Mouse (Mus musculus) cortical plate, adult 2 months (tissue): Measurements from ENCODE around the gene Nkpd1. TPM values are rescaled to one million over a fixed set of nuclear protein-coding genes. Genes with fewer than 3 reads are reported as not detected.
"Not testable (repeated sequence)": the region's sequence is repeated elsewhere in the genome, so short reads cannot be mapped to it uniquely, and the experiment has no call there.

Experiments used
- H3K27ac ChIP-seq: fragments of 200-500 bp; 2 replicates; pipeline ENCODE4 v1.5.1; 2012; ENCODE audit warnings: low read length, control low read depth, inconsistent platforms; ENCODE audit not compliant: insufficient read depth
- H3K4me1 ChIP-seq: fragments of 200-500 bp; 2 replicates; pipeline ENCODE4 v1.6.1; 2011; ENCODE audit warnings: low read length; ENCODE audit not compliant: control insufficient read depth, insufficient read depth
- H3K4me3 ChIP-seq: fragments of 200-500 bp; 2 replicates; pipeline ENCODE4 v1.5.1; 2011; ENCODE audit warnings: mild to moderate bottlenecking, low read length, control low read depth; ENCODE audit not compliant: insufficient read depth
- CTCF ChIP-seq: fragments of 200-500 bp; IDR thresholded peaks from 2 replicates; pipeline ENCODE4 v1.5.1; 2011; ENCODE audit warnings: mild to moderate bottlenecking, control low read depth, low read length; ENCODE audit not compliant: insufficient read depth; ENCODE audit errors: extremely low read depth
- POLR2A ChIP-seq: fragments of 200-500 bp; IDR thresholded peaks from 2 replicates; pipeline ENCODE4 v1.6.1; 2011; ENCODE audit warnings: mild to moderate bottlenecking, low read length, control low read depth; ENCODE audit not compliant: insufficient read depth; ENCODE audit errors: extremely low read depth
- polyA plus RNA-seq: library from polyadenylated mRNA; depleted of rRNA; stranded (reverse); fragments of >200 nt; gene quantifications from 2 replicates; pipeline ENCODE4 v1.2.3, GENCODE M21; 2012

Gene Nkpd1
- polyA plus RNA-seq, 1 experiment: 1.1 TPM

- TF ChIP-seq POLR2A: no peak
- TF ChIP-seq CTCF: peak; percentile 90
- no peak overlapping the region for H3K4me3 ChIP-seq
- no peak overlapping the region for H3K27ac ChIP-seq
- H3K4me1 ChIP-seq: no peaks in the 10 kb centered on the region
These were observed 14.1 kb upstream of the Nkpd1 start for GRCm38 (mm10) chr7:19503481-19504068.

DNA sequence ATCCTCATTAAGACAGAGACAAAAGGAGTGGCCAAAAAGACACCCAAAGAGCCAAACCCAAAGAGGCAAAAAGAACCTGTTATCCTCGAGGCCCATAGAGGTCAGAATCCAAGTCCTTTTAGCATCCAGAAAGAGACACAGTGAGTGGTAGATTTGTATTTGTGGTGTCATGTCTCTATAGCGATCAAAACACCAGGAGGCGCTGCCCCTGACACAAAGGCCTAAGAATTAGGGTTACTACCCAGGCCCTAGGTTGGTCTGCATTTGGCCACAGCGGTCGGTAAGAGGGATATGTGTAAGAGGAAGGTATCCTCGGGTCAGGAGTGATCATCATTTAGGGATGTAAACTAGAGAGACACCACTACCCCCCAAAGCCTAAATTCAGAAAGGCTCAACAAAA, 11.3 kb upstream of the Nkpd1 start:
- Histone ChIP-seq H3K4me3 (0 out of 2 replicates have a peak overlapping the region, but pooled peaks have one; percentile 59), H3K4me1 (peaks cover 2% of the 10 kb centered on the region; the same call in 1 of the 2 replicates), H3K27ac (no peak overlapping the region)
- TF ChIP-seq POLR2A: no peak
- no peak for TF ChIP-seq CTCF

DNA sequence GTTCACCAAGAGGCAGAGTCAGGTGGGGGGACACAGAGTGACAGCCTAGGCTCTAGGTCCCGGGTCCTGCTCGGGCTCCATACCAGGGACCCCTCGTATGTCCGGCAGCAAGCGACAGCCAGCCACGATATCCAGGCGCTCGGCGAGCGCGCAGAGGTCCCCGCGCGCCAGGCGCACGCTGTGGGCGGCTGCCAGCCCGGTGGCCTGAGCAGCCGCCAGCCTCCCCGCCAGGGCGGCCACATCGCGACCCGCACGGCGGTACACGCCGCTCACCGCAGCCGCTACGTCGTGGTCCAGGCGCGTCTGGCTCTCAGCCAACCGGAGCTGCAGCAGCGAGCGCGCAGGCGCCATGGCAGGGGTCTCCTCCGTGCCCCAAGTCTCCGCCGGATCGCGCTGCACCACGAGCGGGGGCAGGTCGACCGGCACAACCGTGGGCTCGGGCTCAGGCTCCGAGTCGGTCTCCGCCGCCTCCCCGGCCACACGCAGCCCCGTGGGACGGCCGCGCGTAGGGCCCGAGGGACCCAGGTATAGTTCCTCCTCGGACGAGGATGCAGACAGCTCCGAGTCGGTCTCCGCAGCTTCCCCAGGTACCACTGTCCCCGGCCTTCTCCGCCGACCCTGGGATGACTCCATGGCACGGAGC, 10.5 kb upstream of the Nkpd1 start:
- no peak overlapping the region for H3K27ac ChIP-seq
- peak overlapping the region; percentile 59 for H3K4me3 ChIP-seq
- no peak for TF ChIP-seq POLR2A
- TF ChIP-seq CTCF: no peak
- H3K4me1 ChIP-seq: peaks cover 2% of the 10 kb centered on the region; the same call in 1 of the 2 replicates

- Histone ChIP-seq H3K4me3 (peak overlapping the region; percentile 59), H3K27ac (no peak overlapping the region)
These were observed 10.0 kb upstream of the Nkpd1 start for GRCm38 (mm10) chr7:19507612-19507981.

DNA sequence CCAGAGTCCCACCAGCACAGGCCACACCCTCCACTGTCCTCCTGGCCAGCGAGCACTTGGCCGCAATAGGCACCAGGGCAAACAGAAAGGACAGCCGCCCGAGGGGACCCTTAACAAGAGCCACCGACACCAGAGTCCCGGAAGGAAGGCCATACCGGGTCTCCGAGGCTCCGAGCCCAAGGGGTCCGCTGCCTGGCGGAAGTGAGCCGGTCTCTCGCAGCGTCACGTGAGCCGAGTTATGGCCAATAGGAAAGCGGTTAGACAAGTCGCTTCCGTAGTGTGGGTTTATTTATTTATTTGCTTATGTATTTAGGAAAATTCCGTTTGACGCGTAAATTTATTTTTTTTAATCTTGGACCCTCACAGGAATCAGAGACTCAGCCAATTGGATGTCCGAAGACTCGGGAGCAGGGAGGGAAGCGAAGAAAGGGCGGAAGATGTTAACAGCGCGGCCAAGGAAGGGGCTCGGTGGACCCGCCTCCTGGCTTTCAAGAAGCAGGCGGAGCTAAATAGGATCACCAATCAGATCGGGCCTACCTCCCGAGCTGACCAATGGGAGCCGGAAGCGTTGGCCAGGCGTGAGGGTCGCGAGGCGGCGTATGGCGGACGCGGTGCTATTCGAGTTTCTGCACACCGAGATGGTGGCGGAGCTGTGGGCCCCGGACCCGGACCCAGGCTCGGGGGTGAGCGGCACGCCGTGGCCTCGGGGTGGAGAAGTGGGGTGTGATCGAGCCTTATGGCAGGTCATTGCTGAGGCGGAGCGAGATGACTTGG, 9.3 kb upstream of the Nkpd1 start, which contains the start of the genes Bloc1s3 and Trappc6a:
TSS of gene Bloc1s3 (minus strand) at position 218 of the 774 bp plus-strand sequence.
TSS of gene Trappc6a (plus strand) at position 246 of the 774 bp plus-strand sequence.
- Histone ChIP-seq H3K4me1 (peaks cover 2% of the 10 kb centered on the region; the same call in 1 of the 2 replicates), H3K27ac (no peak within 1 kb of the TSS), H3K4me3 (peak within 1 kb of the TSS; percentile 59)
- no peak for TF ChIP-seq CTCF
- peak; percentile 68; the same call in 1 of the 2 replicates for TF ChIP-seq POLR2A

More at GRCm38 (mm10) chr7:19507612-19507981, 10.0 kb upstream of the Nkpd1 start:
- TF ChIP-seq POLR2A (no peak), CTCF (no peak)
- peaks cover 2% of the 10 kb centered on the region; the same call in 1 of the 2 replicates for H3K4me1 ChIP-seq

DNA sequence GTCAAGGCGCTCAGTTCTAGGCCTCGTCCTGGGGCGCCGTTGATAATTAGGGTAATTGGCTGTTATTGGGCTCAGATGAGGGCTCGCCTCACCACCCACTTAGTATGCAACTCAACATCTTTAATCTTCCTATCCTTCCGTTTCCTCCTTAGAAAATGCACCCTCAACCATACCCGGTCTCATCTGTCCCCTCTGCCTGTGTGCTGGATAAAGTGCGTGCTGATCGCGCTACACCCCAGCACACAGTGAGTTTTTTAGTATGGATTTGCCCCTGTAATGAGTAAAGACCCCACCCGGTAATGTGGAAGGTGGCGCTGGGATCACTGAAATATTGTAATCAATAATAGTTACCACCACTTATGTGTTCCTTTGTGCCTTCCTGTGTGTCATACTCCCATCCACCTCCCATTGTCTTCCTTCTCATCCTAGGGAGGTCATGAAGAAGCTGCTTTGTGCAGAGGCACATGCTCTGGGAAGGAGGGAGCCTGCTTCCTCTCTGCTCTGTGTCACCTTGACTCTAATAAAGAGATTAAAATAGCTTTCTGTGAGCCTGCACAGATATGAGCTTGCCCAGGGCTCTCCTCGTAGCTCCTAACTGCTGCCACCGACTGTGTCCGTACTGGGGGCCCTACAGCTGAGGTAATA, 8.6 kb upstream of the Nkpd1 start:
- Histone ChIP-seq H3K4me1 (peaks cover 2% of the 10 kb centered on the region; the same call in 1 of the 2 replicates), H3K27ac (no peak overlapping the region), H3K4me3 (peak overlapping the region; percentile 59)
- TF ChIP-seq CTCF (no peak), POLR2A (no peak)

GRCm38 (mm10) chr7:19509786-19510185, 7.9 kb upstream of the Nkpd1 start:
- H3K27ac ChIP-seq: no peak overlapping the region
- H3K4me1 ChIP-seq: peaks cover 2% of the 10 kb centered on the region; the same call in 1 of the 2 replicates

DNA sequence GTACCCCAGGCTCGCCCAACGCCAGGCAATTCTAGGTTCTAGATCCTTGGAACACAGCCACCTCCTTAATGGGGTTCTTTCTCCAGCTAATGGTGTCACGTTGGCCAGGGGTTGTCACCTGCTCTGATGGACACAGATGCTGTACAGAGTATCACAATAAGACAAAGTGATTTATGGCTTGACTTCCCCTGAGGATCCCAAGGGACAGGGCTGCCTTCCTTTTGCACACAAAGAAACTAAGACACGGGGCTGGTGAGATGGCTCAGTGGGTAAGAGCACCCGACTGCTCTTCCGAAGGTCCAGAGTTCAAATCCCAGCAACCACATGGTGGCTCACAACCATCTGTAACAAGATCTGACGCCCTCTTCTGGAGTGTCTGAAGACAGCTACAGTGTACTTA, 5.7 kb upstream of the Nkpd1 start:
- not testable (repeated sequence) for H3K4me3 ChIP-seq, H3K27ac ChIP-seq, H3K4me1 ChIP-seq

More at GRCm38 (mm10) chr7:19509786-19510185, 7.9 kb upstream of the Nkpd1 start:
- no peak overlapping the region; the same call in 1 of the 2 replicates for H3K4me3 ChIP-seq
- TF ChIP-seq CTCF: no peak
- TF ChIP-seq POLR2A: no peak

GRCm38 (mm10) chr7:19512353-19512752, 5.3 kb upstream of the Nkpd1 start:
- H3K4me1 ChIP-seq: peaks cover 2% of the 10 kb centered on the region; the same call in 1 of the 2 replicates
- H3K27ac ChIP-seq: no peak overlapping the region
- TF ChIP-seq CTCF (no peak), POLR2A (no peak)
- no peak overlapping the region for H3K4me3 ChIP-seq
